Mouse (Mus musculus) megakaryocyte progenitor cell, adult 5-6 weeks (primary cell): ENCODE results near the gene U90926. TPM values are rescaled to one million over a fixed set of nuclear protein-coding genes. Genes with fewer than 3 reads are reported as not detected.

Experiments
- ATAC-seq: replicated peaks from 2 replicates; pipeline ENCODE4 v1.8.0; 2016; ENCODE audit warnings: mild to moderate bottlenecking, moderate TSS enrichment, inconsistent platforms; ENCODE audit not compliant: poor library complexity
- total RNA-seq, 2 experiments: library from RNA; stranded (forward) in 1 of 2; stranded (reverse) in 1 of 2; fragments of 157-497, 149-512 nt in 1 of 2; fragments of 200-1000 nt in 1 of 2; gene quantifications; 2 replicates each; pipeline versions ENCODE4 v1.2.3 to v1.2.4; 2015 to 2017

The U90926 gene
- not detected in 2 replicates for total RNA-seq (2015)
- total RNA-seq (2017), result not detected in 2 replicates

- no peak for ATAC-seq
Observed at GRCm38 (mm10) chr5:92215308-92215707, at the start of gene U90926. U90926 (minus strand) TSS chr5:92215408.

- ATAC-seq, result no peak
Observed at GRCm38 (mm10) chr5:92263761-92264359, 48.7 kb upstream of the U90926 start.

- ATAC-seq, result peak; percentile 75
Observed at GRCm38 (mm10) chr5:92262646-92263045, 47.4 kb upstream of the U90926 start.

GRCm38 (mm10) chr5:92256218-92256617, 41.0 kb upstream of the U90926 start, which contains the start of gene Ppef2:
Ppef2 (minus strand) TSS chr5:92256278.
- ATAC-seq, result no peak; the same call in 1 of the 2 replicates

GRCm38 (mm10) chr5:92254476-92254875, 39.3 kb upstream of the U90926 start:
- peak; percentile 70 for ATAC-seq

GRCm38 (mm10) chr5:92252797-92253343, 37.7 kb upstream of the U90926 start:
- ATAC-seq, result no peak

GRCm38 (mm10) chr5:92252031-92252430, 36.8 kb upstream of the U90926 start:
- ATAC-seq, result no peak

GRCm38 (mm10) chr5:92248614-92249013, 33.4 kb upstream of the U90926 start:
- ATAC-seq, result no peak

GRCm38 (mm10) chr5:92245483-92245882, 30.3 kb upstream of the U90926 start:
- ATAC-seq, result peak; percentile 95

- no peak for ATAC-seq
Observed at GRCm38 (mm10) chr5:92244900-92245299, 29.7 kb upstream of the U90926 start.

GRCm38 (mm10) chr5:92240769-92241168, 25.6 kb upstream of the U90926 start:
- ATAC-seq, result no peak

- ATAC-seq, result peak; percentile 85
Observed at GRCm38 (mm10) chr5:92239333-92240232, 24.4 kb upstream of the U90926 start.

GRCm38 (mm10) chr5:92234939-92235557, 19.8 kb upstream of the U90926 start:
- ATAC-seq, result no peak

GRCm38 (mm10) chr5:92233366-92233765, 18.2 kb upstream of the U90926 start:
- ATAC-seq, result no peak

- no peak for ATAC-seq
Observed at GRCm38 (mm10) chr5:92231836-92232235, 16.6 kb upstream of the U90926 start.

GRCm38 (mm10) chr5:92230306-92230705, 15.1 kb upstream of the U90926 start:
- no peak for ATAC-seq

GRCm38 (mm10) chr5:92229514-92229913, 14.3 kb upstream of the U90926 start:
- ATAC-seq, result no peak

GRCm38 (mm10) chr5:92228776-92229175, 13.6 kb upstream of the U90926 start:
- ATAC-seq, result peak; percentile 57

- no peak for ATAC-seq
Observed at GRCm38 (mm10) chr5:92227782-92228181, 12.6 kb upstream of the U90926 start.

- peak; percentile 35; the same call in 1 of the 2 replicates for ATAC-seq
Observed at GRCm38 (mm10) chr5:92220287-92220902, 5.2 kb upstream of the U90926 start.

GRCm38 (mm10) chr5:92219826-92220225, 4.6 kb upstream of the U90926 start:
- ATAC-seq, result peak; percentile 85
